Mouse (Mus musculus) adipose tissue, adult 10 weeks (tissue): ENCODE results near the gene Cpne7. TPM values are rescaled to one million over a fixed set of nuclear protein-coding genes. Genes with fewer than 3 reads are reported as not detected.

Experiments used
- polyA plus RNA-seq: library from polyadenylated mRNA; stranded (reverse); fragments of 350-450 nt; fragmentation: Illumina TruSeq; extraction: RNeasy Lipid Tissue Mini Kit (QIAGEN cat#74804); gene quantifications from one replicate; pipeline ENCODE4 v1.2.3, GENCODE M21; 2014; ENCODE audit warnings: low read depth, low replicate concordance

The Cpne7 gene
- 2.2 TPM for polyA plus RNA-seq

GRCm38 (mm10) chr8:123117127-123117731, at the start of gene Cpne7:
Gene Cpne7 (plus strand): TSS chr8:123117374.

GRCm38 (mm10) chr8:123101735-123102685, 15.2 kb upstream of the Cpne7 start, which contains the start of gene Rpl13:
Gene Rpl13 (plus strand): TSS chr8:123102350.

GRCm38 (mm10) chr8:123157888-123158465, 40.8 kb downstream of the Cpne7 start, which contains the start of gene Sult5a1:
Gene Sult5a1 (minus strand): TSS chr8:123158315.

Other genes with a start within 250 kb of the Cpne7 start
- 50.9 TPM for gene Ankrd11, start 75.1 kb upstream of the Cpne7 start, polyA plus RNA-seq
- 79.3 TPM for gene Spg7, start 54.4 kb upstream of the Cpne7 start, polyA plus RNA-seq
- 1,154 TPM for gene Rpl13, start 15.0 kb upstream of the Cpne7 start, polyA plus RNA-seq
- 48.9 TPM for gene Sult5a1, start 40.9 kb downstream of the Cpne7 start, polyA plus RNA-seq
- 79.5 TPM for gene Dpep1, start 68.9 kb downstream of the Cpne7 start, polyA plus RNA-seq
- gene Chmp1a, start 95.4 kb downstream of the Cpne7 start, polyA plus RNA-seq: 103 TPM
- 30.3 TPM for gene Spata33, start 95.5 kb downstream of the Cpne7 start, polyA plus RNA-seq
- 53.8 TPM for gene Cdk10, start 107.5 kb downstream of the Cpne7 start, polyA plus RNA-seq
- 8.1 TPM for gene Spata2l, start 118.9 kb downstream of the Cpne7 start, polyA plus RNA-seq
- gene Zfp276, start 136.8 kb downstream of the Cpne7 start, polyA plus RNA-seq: 19.5 TPM
- gene Vps9d1, start 137.0 kb downstream of the Cpne7 start, polyA plus RNA-seq: 21.3 TPM
- gene Fanca, start 201.2 kb downstream of the Cpne7 start, polyA plus RNA-seq: 42.5 TPM
- 2.4 TPM for gene Spire2, start 215.3 kb downstream of the Cpne7 start, polyA plus RNA-seq